In genomic region chr5:66367641-66368040, GRCm38 (mm10) we compare ENCODE assay signal across 12 mouse cellular contexts.
DNase-seq lines count a peak whose midpoint lies in the region; ATAC-seq and TF ChIP-seq lines count a peak whose summit lies in the region.
"Had no signal": no experiment of that assay in that cellular context is flagged by ENCODE, and none has a peak within 500 bp of the region (broad histone marks: within the 10 kb centered on the region; RNA-seq: fewer than 3 reads in every experiment).

No protein-coding gene starts in this region.

- 92% methylated on average over 11 of the region's 11 CpGs for WGBS in midbrain, embryonic 10.5 days
- 49% methylated on average over 11 of the region's 11 CpGs for WGBS in midbrain, postnatal 0 days
- 37% methylated on average over 11 of the region's 11 CpGs for WGBS in limb, embryonic 15.5 days
- WGBS in neural tube, embryonic 15.5 days = 26% methylated on average over 11 of the region's 11 CpGs

- peak overlapping the region; percentile 57; the same call in 1 of the 2 replicates for H3K27ac ChIP-seq in midbrain, embryonic 10.5 days (replicated peaks)
- no peak overlapping the region for H3K27ac ChIP-seq in midbrain, postnatal 0 days (ENCODE audit: low read depth, low read length)
- no peak overlapping the region for H3K27ac ChIP-seq in limb, embryonic 15.5 days
- H3K27ac ChIP-seq in neural tube, embryonic 15.5 days (replicated peaks) = no peak overlapping the region; the same call in 1 of the 2 replicates
- H3K27ac ChIP-seq: heart, adult 2 months; liver, embryonic 15.5 days had no signal

- ATAC-seq in midbrain, postnatal 0 days (ENCODE audit: low FRiP score) = no peak; the same call in 1 of the 2 replicates
- peak; percentile 51; the same call in 1 of the 2 replicates for ATAC-seq in limb, embryonic 15.5 days (ENCODE audit: insufficient number of reproducible peaks, low FRiP score, low TSS enrichment, low read depth)
- ATAC-seq in neural tube, embryonic 15.5 days (ENCODE audit: low FRiP score) = peak; percentile 71

- no peak for TF ChIP-seq CTCF in midbrain, postnatal 0 days (IDR thresholded peaks at IDR 0.05)

- H3K4me1 ChIP-seq in midbrain, embryonic 10.5 days = peaks cover 14% of the 10 kb centered on the region
- no peaks in the 10 kb centered on the region for H3K4me1 ChIP-seq in midbrain, postnatal 0 days (ENCODE audit: insufficient read depth, low read length)
- H3K4me1 ChIP-seq in limb, embryonic 15.5 days = peaks cover 5% of the 10 kb centered on the region
- peaks cover 11% of the 10 kb centered on the region for H3K4me1 ChIP-seq in neural tube, embryonic 15.5 days
- H3K4me1 ChIP-seq: liver, embryonic 15.5 days had no signal

- no peak overlapping the region for H3K4me2 ChIP-seq in midbrain, postnatal 0 days (ENCODE audit: low read depth, low read length, poor library complexity, severe bottlenecking)
- no peak overlapping the region for H3K4me2 ChIP-seq in limb, embryonic 15.5 days
- no peak overlapping the region for H3K4me2 ChIP-seq in neural tube, embryonic 15.5 days
- H3K4me2 ChIP-seq: liver, embryonic 15.5 days had no signal

- H3K27me3 ChIP-seq in midbrain, embryonic 10.5 days (ENCODE audit: low read depth, poor library complexity, severe bottlenecking) = no peaks in the 10 kb centered on the region
- no peaks in the 10 kb centered on the region for H3K27me3 ChIP-seq in midbrain, postnatal 0 days (ENCODE audit: insufficient read depth, low read length)
- no peaks in the 10 kb centered on the region for H3K27me3 ChIP-seq in limb, embryonic 15.5 days
- H3K27me3 ChIP-seq in neural tube, embryonic 15.5 days (replicated peaks) = no peaks in the 10 kb centered on the region
- H3K27me3 ChIP-seq: liver, embryonic 15.5 days had no signal

- H3K4me3 ChIP-seq in midbrain, embryonic 10.5 days = no peak overlapping the region
- no peak overlapping the region for H3K4me3 ChIP-seq in midbrain, postnatal 0 days (ENCODE audit: low read depth, low read length)
- H3K4me3 ChIP-seq in limb, embryonic 15.5 days = no peak overlapping the region
- no peak overlapping the region for H3K4me3 ChIP-seq in neural tube, embryonic 15.5 days (replicated peaks)
- H3K4me3 ChIP-seq: heart, adult 2 months; liver, embryonic 15.5 days; megakaryocyte, embryonic 14.5 days had no signal

- H3K9me3 ChIP-seq in midbrain, embryonic 10.5 days (replicated peaks) = no peaks in the 10 kb centered on the region
- no peaks in the 10 kb centered on the region for H3K9me3 ChIP-seq in midbrain, postnatal 0 days (ENCODE audit: low read length)
- no peaks in the 10 kb centered on the region for H3K9me3 ChIP-seq in limb, embryonic 15.5 days
- H3K9me3 ChIP-seq in neural tube, embryonic 15.5 days (replicated peaks) = no peaks in the 10 kb centered on the region
- H3K9me3 ChIP-seq: liver, embryonic 15.5 days; megakaryocyte, embryonic 14.5 days had no signal

- H3K36me3 ChIP-seq in midbrain, embryonic 10.5 days = no peaks in the 10 kb centered on the region
- H3K36me3 ChIP-seq in midbrain, postnatal 0 days (ENCODE audit: insufficient read depth, low read length) = peaks cover under 1% of the 10 kb centered on the region; the same call in 1 of the 2 replicates
- H3K36me3 ChIP-seq in limb, embryonic 15.5 days = peaks cover 2% of the 10 kb centered on the region
- no peaks in the 10 kb centered on the region for H3K36me3 ChIP-seq in neural tube, embryonic 15.5 days
- H3K36me3 ChIP-seq: liver, embryonic 15.5 days had no signal

- DNase-seq in midbrain, embryonic 10.5 days (ENCODE audit: low spot score) = no peak
- no peak for DNase-seq in midbrain, postnatal 0 days (ENCODE audit: low spot score)
- DNase-seq in forelimb bud, embryonic 11.5 days (ENCODE audit: low read depth, low spot score) = peak; percentile 76
- DNase-seq in cerebellum, adult 9-10 months = no peak
- no peak for DNase-seq in spleen, postnatal 4 days (ENCODE audit: low spot score in 2 of 2)
- no peak for DNase-seq in kidney, postnatal 4 days
- DNase-seq: cerebellum, adult 2 months; heart, adult 2 months had no signal

- H3K9ac ChIP-seq in midbrain, postnatal 0 days (replicated peaks; ENCODE audit: low read length, poor library complexity, severe bottlenecking) = no peak overlapping the region
- H3K9ac ChIP-seq in limb, embryonic 15.5 days = no peak overlapping the region
- H3K9ac ChIP-seq in neural tube, embryonic 15.5 days (replicated peaks) = no peak overlapping the region
- H3K9ac ChIP-seq: liver, embryonic 15.5 days had no signal
